Mouse (Mus musculus) forebrain, embryonic 11.5 days (tissue): ENCODE results near the gene Sbno2. TPM values are rescaled to one million over a fixed set of nuclear protein-coding genes. Genes with fewer than 3 reads are reported as not detected.
A peak's percentile ranks its signal among the peaks of the same experiment; 100 is the strongest.

ENCODE experiments used
- ATAC-seq: fragments of 200-750 bp; cut with Nextera tagmentation; replicated peaks from 2 replicates; pipeline ENCODE4 v1.8.0; 2017; ENCODE audit warnings: moderate TSS enrichment; ENCODE audit not compliant: low FRiP score
- DNase-seq: peaks from one replicate; pipeline ENCODE4 v3.0.0-alpha.2; 2017; ENCODE audit warnings: low spot score
- H3K27ac ChIP-seq: fragments of 300-500 bp; sonication (generic); 2 replicates; pipeline ENCODE4 v1.5.1; 2014; ENCODE audit warnings: low read depth, low read length
- H3K27me3 ChIP-seq: fragments of 300-500 bp; sonication (generic); 2 replicates; pipeline ENCODE4 v1.6.1; 2014; ENCODE audit warnings: mild to moderate bottlenecking, low read length, mixed read lengths; ENCODE audit not compliant: control insufficient read depth, insufficient read depth
- H3K36me3 ChIP-seq: fragments of 300-500 bp; sonication (generic); 2 replicates; pipeline ENCODE4 v1.6.1; 2014; ENCODE audit warnings: mild to moderate bottlenecking, low read length, moderate library complexity, mixed read lengths; ENCODE audit not compliant: control insufficient read depth, insufficient read depth
- H3K4me1 ChIP-seq: fragments of 300-500 bp; sonication (generic); replicated peaks from 2 replicates; pipeline ENCODE4 v1.6.1; 2014; ENCODE audit warnings: low read length, mixed read lengths; ENCODE audit not compliant: control insufficient read depth, insufficient read depth
- H3K4me2 ChIP-seq: fragments of 300-500 bp; sonication (generic); 2 replicates; pipeline ENCODE4 v1.6.1; 2014; ENCODE audit warnings: low read depth, mild to moderate bottlenecking, low read length, moderate library complexity, mixed read lengths; ENCODE audit not compliant: severe bottlenecking
- H3K4me3 ChIP-seq: fragments of 300-500 bp; sonication (generic); 2 replicates; pipeline ENCODE4 v1.5.1; 2014; ENCODE audit warnings: low read depth, low read length
- H3K9ac ChIP-seq: fragments of 300-500 bp; sonication (generic); 2 replicates; pipeline ENCODE4 v1.6.1; 2014; ENCODE audit warnings: low read length
- H3K9me3 ChIP-seq: fragments of 300-500 bp; sonication (generic); 2 replicates; pipeline ENCODE4 v1.6.1; 2016; ENCODE audit warnings: low read length, mixed read lengths; ENCODE audit not compliant: control insufficient read depth
- WGBS: fragments of 180-500 bp; shearing (Covaris S2); extraction: QIAGEN DNeasy Blood & Tissue Kit; methylation state at CpG from one replicate; pipeline ENCODE4 v1.1.7; 2014; 5-methylcytosine and 5-hydroxymethylcytosine counted together
- polyA plus RNA-seq: library from polyadenylated mRNA; unstranded; fragments of >200 nt; fragmentation: Nextera tagmentation; extraction: Ambion mirVana; gene quantifications from 2 replicates; pipeline ENCODE4 v1.2.1, GENCODE M21; 2014

The Sbno2 gene
- polyA plus RNA-seq, 1 experiment from 2014 or later: 13.6 TPM

- H3K9me3 ChIP-seq: no peaks in the 10 kb centered on the region
- H3K27ac ChIP-seq: 0 out of 2 replicates have a peak overlapping the region, but pooled peaks have one; percentile 31
- no peaks in the 10 kb centered on the region for H3K27me3 ChIP-seq
- WGBS: 80% methylated on average over 9 of the region's 9 CpGs
- H3K4me1 ChIP-seq: peaks cover 4% of the 10 kb centered on the region; the same call in 1 of the 2 replicates
- H3K9ac ChIP-seq: no peak overlapping the region
- 0 out of 2 replicates have a peak, but pooled peaks have one; percentile 50 for ATAC-seq
- H3K4me3 ChIP-seq: no peak overlapping the region
- no peak overlapping the region for H3K4me2 ChIP-seq
- H3K36me3 ChIP-seq: no peaks in the 10 kb centered on the region
- no peak for DNase-seq
Measured at GRCm38 (mm10) chr10:80070837-80071515, 34.4 kb downstream of the Sbno2 start.

- ATAC-seq (no peak), DNase-seq (no peak)
- no peak overlapping the region for H3K4me2 ChIP-seq
- WGBS: 90% methylated on average over 4 of the region's 4 CpGs
- H3K9ac ChIP-seq: no peak overlapping the region
- no peaks in the 10 kb centered on the region for H3K27me3 ChIP-seq
- H3K27ac ChIP-seq: no peak overlapping the region
- no peak overlapping the region for H3K4me3 ChIP-seq
- H3K4me1 ChIP-seq: no peaks in the 10 kb centered on the region
- H3K9me3 ChIP-seq: no peaks in the 10 kb centered on the region
- H3K36me3 ChIP-seq: no peaks in the 10 kb centered on the region
Measured at GRCm38 (mm10) chr10:80069948-80070450, 35.4 kb downstream of the Sbno2 start.

- no peaks in the 10 kb centered on the region for H3K27me3 ChIP-seq
- no peak for DNase-seq
- WGBS: 92% methylated on average over 6 of the region's 7 CpGs
- no peaks in the 10 kb centered on the region for H3K4me1 ChIP-seq
- H3K9me3 ChIP-seq: no peaks in the 10 kb centered on the region
- H3K27ac ChIP-seq: no peak overlapping the region
- no peak overlapping the region for H3K9ac ChIP-seq
- no peak overlapping the region for H3K4me3 ChIP-seq
- H3K36me3 ChIP-seq: no peaks in the 10 kb centered on the region
- ATAC-seq: no peak
- no peak overlapping the region for H3K4me2 ChIP-seq
Measured at GRCm38 (mm10) chr10:80069251-80069650, 36.1 kb downstream of the Sbno2 start.

DNA sequence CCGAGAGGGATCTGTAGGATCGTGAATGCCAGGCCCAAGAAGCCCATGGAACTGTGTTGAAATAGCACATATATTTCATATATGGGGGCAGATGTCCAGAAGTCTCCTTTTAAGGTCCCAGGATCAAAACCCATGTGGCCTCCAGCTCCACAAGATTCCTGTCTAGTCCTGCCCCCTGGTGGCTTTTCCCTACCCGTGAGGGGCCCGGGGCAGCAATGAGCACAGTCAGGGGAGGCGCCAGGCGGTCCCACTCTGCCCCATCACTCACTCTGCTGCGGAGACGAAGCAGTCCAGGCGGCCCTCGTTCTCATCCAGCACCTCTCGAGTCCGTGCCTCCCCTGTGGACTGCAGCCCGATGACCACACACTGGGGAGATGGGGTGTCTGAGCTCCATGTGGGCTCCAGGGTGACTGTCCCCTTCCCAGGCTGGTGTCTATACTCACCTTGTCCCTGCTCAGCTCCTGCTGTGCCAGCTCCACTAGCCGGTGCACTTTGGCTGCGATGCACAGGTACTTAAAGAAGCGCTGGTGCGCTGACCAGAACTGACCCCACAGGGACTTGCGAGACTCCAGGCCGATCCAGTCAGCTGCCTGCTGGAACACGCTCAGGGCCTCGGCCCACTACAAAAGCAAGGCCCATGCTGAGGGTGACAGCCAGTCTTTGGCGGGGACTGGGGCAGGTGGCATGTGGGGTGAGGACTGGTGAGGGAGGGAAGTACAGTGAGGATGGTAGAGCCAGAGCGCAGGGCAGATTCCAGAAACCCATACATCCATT lies 41.3 kb downstream of the Sbno2 start:
- no peak for DNase-seq
- peaks cover 2% of the 10 kb centered on the region; the same call in 1 of the 2 replicates for H3K36me3 ChIP-seq

DNA sequence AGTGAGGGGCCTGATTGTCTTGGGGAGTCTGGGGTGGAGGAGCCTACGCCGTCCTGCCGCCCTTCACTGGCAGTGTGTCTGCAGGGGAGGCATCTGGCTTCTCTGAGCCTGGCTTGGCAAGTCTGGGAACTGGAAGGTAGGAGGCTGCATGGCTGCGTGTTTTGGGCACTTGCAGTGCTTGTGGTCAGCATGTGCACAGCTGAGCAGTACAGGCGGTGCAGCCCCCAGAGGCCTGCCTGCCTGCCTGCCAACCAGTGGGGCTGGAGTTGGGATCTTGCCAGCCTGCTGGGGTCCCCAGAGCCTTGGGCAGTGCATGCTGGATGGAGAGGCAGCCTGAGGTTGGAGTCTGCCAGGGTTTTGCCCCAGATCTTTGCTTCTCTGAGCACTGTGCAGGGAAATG lies 42.3 kb downstream of the Sbno2 start:
- Histone ChIP-seq H3K27ac (no peak overlapping the region), H3K27me3 (no peaks in the 10 kb centered on the region), H3K4me1 (no peaks in the 10 kb centered on the region), H3K9ac (no peak overlapping the region), H3K9me3 (no peaks in the 10 kb centered on the region), H3K4me3 (no peak overlapping the region), H3K36me3 (peaks cover 2% of the 10 kb centered on the region; the same call in 1 of the 2 replicates), H3K4me2 (no peak overlapping the region)
- DNase-seq: no peak
- WGBS: 90% methylated on average over 5 of the region's 5 CpGs
- ATAC-seq: no peak

More for the DNA sequence above, 41.3 kb downstream of the Sbno2 start:
- no peak overlapping the region for H3K4me3 ChIP-seq
- ATAC-seq: no peak
- 77% methylated on average over 23 of the region's 23 CpGs for WGBS
- H3K27me3 ChIP-seq: no peaks in the 10 kb centered on the region
- H3K9me3 ChIP-seq: no peaks in the 10 kb centered on the region
- no peak overlapping the region for H3K9ac ChIP-seq
- H3K27ac ChIP-seq: no peak overlapping the region
- no peaks in the 10 kb centered on the region for H3K4me1 ChIP-seq
- H3K4me2 ChIP-seq: no peak overlapping the region

DNA sequence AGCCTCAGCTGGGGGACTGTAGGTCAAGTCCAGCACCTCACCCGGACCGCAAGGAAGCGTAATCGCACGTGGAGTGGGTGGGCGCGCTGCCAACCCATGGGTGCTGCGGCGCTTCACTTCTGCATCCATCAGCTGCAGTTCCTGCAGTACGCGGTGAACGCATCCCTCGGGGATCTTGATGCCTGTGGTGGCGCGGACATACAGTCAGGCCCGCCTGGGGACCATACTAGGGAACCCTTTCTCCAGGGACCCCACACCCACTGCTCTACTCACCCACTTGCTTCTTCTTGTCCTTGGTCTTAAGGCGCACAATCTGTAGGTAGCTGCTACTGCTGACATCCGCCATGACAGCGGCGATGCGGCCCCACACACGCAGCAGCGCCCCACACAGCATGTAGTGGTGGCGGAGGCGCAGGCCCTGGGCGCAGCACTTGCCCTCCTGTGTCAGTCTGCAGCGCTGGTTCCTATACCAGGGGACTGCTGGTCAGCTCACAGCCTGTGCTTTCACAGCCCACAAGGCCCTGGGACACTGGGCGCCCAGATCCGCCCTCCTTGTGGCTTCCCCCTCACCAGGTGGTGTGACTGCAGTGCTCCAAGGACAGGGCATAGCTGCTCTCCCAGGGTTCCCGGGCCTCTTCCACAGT lies 47.6 kb downstream of the Sbno2 start:
- DNase-seq: no peak
- Histone ChIP-seq H3K9me3 (no peaks in the 10 kb centered on the region), H3K9ac (no peak overlapping the region), H3K4me3 (no peak overlapping the region), H3K4me1 (peaks cover 7% of the 10 kb centered on the region; the same call in 1 of the 2 replicates), H3K4me2 (no peak overlapping the region), H3K27ac (no peak overlapping the region), H3K27me3 (no peaks in the 10 kb centered on the region), H3K36me3 (peaks cover 2% of the 10 kb centered on the region; the same call in 1 of the 2 replicates)
- ATAC-seq: no peak
- WGBS: 83% methylated on average over 30 of the region's 30 CpGs

DNA sequence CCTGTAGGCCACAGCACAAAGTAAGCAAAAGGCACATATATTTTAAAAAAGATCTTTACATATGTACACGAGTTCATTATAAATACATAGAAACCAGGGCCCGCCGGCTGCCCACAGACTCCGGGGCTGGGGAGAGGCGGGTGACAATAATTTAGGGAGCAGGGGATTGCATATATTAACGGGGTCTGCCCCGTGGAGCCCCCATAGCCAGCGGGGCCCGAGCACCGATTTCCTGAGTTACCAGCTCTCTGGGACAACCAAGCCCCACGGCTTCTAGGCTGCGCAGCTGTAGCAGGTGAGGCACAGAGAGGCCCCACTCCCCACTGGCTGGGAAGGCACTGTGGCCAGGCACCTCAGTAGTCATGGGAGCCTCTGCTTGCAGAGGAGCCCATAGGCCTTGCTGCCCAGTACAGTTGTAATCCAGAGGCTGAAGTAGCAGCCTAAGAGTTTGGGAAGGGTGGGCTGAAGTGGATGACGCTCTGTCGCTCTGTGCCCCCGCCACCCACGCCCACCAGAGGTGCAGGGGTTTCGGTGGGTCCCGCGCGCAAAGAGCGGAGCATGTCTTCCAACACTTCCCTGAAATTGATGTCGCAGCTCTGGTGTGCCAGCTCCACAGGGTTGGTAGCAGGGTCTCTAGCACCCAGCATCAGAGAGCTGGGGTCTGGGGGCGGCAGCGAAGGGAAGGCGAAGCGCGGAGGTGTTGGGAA lies 48.2 kb downstream of the Sbno2 start:
- no peak overlapping the region for H3K9ac ChIP-seq
- H3K9me3 ChIP-seq: no peaks in the 10 kb centered on the region
- DNase-seq (no peak), ATAC-seq (no peak)
- H3K27ac ChIP-seq: no peak overlapping the region
- no peaks in the 10 kb centered on the region for H3K27me3 ChIP-seq
- WGBS: 93% methylated on average over 27 of the region's 27 CpGs
- no peak overlapping the region for H3K4me2 ChIP-seq
- H3K36me3 ChIP-seq: peaks cover under 1% of the 10 kb centered on the region; the same call in 1 of the 2 replicates
- H3K4me3 ChIP-seq: no peak overlapping the region
- peaks cover 7% of the 10 kb centered on the region; the same call in 1 of the 2 replicates for H3K4me1 ChIP-seq

- no peak for ATAC-seq
- H3K36me3 ChIP-seq: no peaks in the 10 kb centered on the region; the same call in 1 of the 2 replicates
- H3K4me3 ChIP-seq: no peak overlapping the region
- no peaks in the 10 kb centered on the region for H3K27me3 ChIP-seq
- H3K9me3 ChIP-seq: no peaks in the 10 kb centered on the region
- H3K4me2 ChIP-seq: no peak overlapping the region
- peaks cover 7% of the 10 kb centered on the region; the same call in 1 of the 2 replicates for H3K4me1 ChIP-seq
- WGBS: 90% methylated on average over 4 of the region's 4 CpGs
- H3K9ac ChIP-seq: no peak overlapping the region
- H3K27ac ChIP-seq: no peak overlapping the region
- no peak for DNase-seq
Measured at GRCm38 (mm10) chr10:80056506-80056905, 48.9 kb downstream of the Sbno2 start.
